In genomic region chr12:71849051-71849450, GRCm38 (mm10) we compare ENCODE assay signal across 17 mouse cellular contexts.
"Had no signal": no experiment of that assay in that cellular context is flagged by ENCODE, and none has a peak within 500 bp of the region (broad histone marks: within the 10 kb centered on the region; RNA-seq: fewer than 3 reads in every experiment).

No protein-coding gene starts in this region.

- H3K27me3 ChIP-seq: kidney, embryonic 15.5 days; limb, embryonic 15.5 days; liver, embryonic 15.5 days; midbrain, embryonic 12.5 days; neural tube, embryonic 13.5 days had no signal

- ATAC-seq: midbrain, embryonic 16.5 days had no signal

- H3K9me3 ChIP-seq: kidney, embryonic 15.5 days; limb, embryonic 15.5 days; liver, embryonic 15.5 days; midbrain, embryonic 12.5 days; neural tube, embryonic 13.5 days had no signal

- H3K4me2 ChIP-seq: kidney, embryonic 15.5 days; limb, embryonic 15.5 days; liver, embryonic 15.5 days; lung, embryonic 14.5 days; midbrain, embryonic 12.5 days; neural tube, embryonic 13.5 days had no signal

- H3K36me3 ChIP-seq: kidney, embryonic 15.5 days; limb, embryonic 15.5 days; midbrain, embryonic 12.5 days; neural tube, embryonic 13.5 days had no signal

- H3K9ac ChIP-seq: kidney, embryonic 15.5 days; limb, embryonic 15.5 days; liver, embryonic 15.5 days; lung, embryonic 14.5 days; midbrain, embryonic 12.5 days; neural tube, embryonic 13.5 days had no signal

- DNase-seq: kidney, postnatal 14 days; layer of hippocampus, adult 9-11 months; layer of hippocampus, postnatal 36 days; lung, embryonic 14.5 days; lung, postnatal 10 days; lung, postnatal 4 days; retina, postnatal 1 day; right cerebral cortex, postnatal 4 days; spleen, adult 18-20 months; thymus, adult 18-20 months; thymus, postnatal 14 days had no signal

- H3K27ac ChIP-seq: kidney, embryonic 15.5 days; limb, embryonic 15.5 days; liver, embryonic 15.5 days; midbrain, embryonic 12.5 days; neural tube, embryonic 13.5 days had no signal

- H3K4me3 ChIP-seq: kidney, embryonic 15.5 days; limb, embryonic 15.5 days; liver, embryonic 15.5 days; midbrain, embryonic 12.5 days; neural tube, embryonic 13.5 days had no signal
